Mouse (Mus musculus) urinary bladder, postnatal 4 days (tissue): ENCODE results near the gene Cd81.

Experiments
- DNase-seq, 2 experiments: peaks; one replicate each; pipeline ENCODE4 v3.0.0; 2021 to 2022; ENCODE audit warnings: low spot score in 2 of 2

Gene Cd81

GRCm38 (mm10) chr7:143052626-143053007 is at the start of gene Cd81:
Gene Cd81 (plus strand): TSS chr7:143052739.
- DNase-seq, result peak; percentile 85 to 92

- no peak for DNase-seq
These were observed 47.7 kb upstream of the Cd81 start, which contains the start of gene Tspan32 for GRCm38 (mm10) chr7:143004727-143005343. Gene Tspan32 (plus strand): TSS chr7:143005046.

- no peak for DNase-seq
These were observed 47.0 kb upstream of the Cd81 start for GRCm38 (mm10) chr7:143005344-143006096.

- DNase-seq, result no peak
These were observed 46.3 kb upstream of the Cd81 start for GRCm38 (mm10) chr7:143006097-143006755.

GRCm38 (mm10) chr7:143006756-143007598 is 45.6 kb upstream of the Cd81 start:
- DNase-seq, result no peak

- peak; percentile 87 to 97 for DNase-seq
These were observed 44.8 kb upstream of the Cd81 start for GRCm38 (mm10) chr7:143007599-143008369.

GRCm38 (mm10) chr7:143008370-143008926 is 44.1 kb upstream of the Cd81 start:
- no peak for DNase-seq

GRCm38 (mm10) chr7:143008996-143009665 is 43.4 kb upstream of the Cd81 start:
- peak in 1 of 2 experiments; percentile 61 for DNase-seq

- no peak for DNase-seq
These were observed 42.5 kb upstream of the Cd81 start for GRCm38 (mm10) chr7:143009996-143010395.

- DNase-seq, result no peak
These were observed 41.3 kb upstream of the Cd81 start for GRCm38 (mm10) chr7:143011226-143011625.

- DNase-seq, result no peak
These were observed 40.2 kb upstream of the Cd81 start for GRCm38 (mm10) chr7:143012230-143012875.

- peak; percentile 75 to 83 for DNase-seq
These were observed 38.9 kb upstream of the Cd81 start for GRCm38 (mm10) chr7:143013420-143014178.

GRCm38 (mm10) chr7:143014862-143015659 is 37.5 kb upstream of the Cd81 start:
- DNase-seq, result no peak

- peak; percentile 77 to 78 for DNase-seq
These were observed 36.6 kb upstream of the Cd81 start for GRCm38 (mm10) chr7:143015755-143016423.

- no peak for DNase-seq
These were observed 36.0 kb upstream of the Cd81 start for GRCm38 (mm10) chr7:143016424-143017142.

GRCm38 (mm10) chr7:143017181-143017580 is 35.4 kb upstream of the Cd81 start:
- DNase-seq, result no peak

GRCm38 (mm10) chr7:143020040-143020439 is 32.5 kb upstream of the Cd81 start:
- DNase-seq, result no peak
